ENCODE assay signal across 12 mouse cellular contexts in the genomic region with DNA sequence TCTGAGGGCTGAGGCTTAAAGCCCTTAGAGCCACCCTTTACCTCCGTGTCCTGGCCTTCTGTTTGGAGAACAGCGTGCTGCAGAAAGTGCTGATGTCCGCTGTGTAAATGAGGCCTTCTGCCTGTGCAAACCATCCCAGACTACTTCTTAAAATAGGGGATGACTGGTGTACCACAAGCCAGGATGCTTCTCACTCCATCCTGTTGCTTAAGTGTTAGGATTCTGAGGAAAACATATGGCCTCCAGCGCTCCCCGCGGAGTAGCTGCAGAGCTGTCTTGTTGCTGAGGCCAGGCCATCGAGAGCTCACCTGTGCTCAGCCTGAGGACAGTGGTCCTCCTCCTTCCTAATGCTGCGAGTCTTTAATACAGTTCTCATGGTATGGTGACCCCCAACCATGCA.
DNase-seq lines count a peak whose midpoint lies in the region.
"Had no signal": no experiment of that assay in that cellular context is flagged by ENCODE, and none has a peak within 500 bp of the region (broad histone marks: within the 10 kb centered on the region; RNA-seq: fewer than 3 reads in every experiment).

No protein-coding gene starts in this region.

- peak; percentile 49 for DNase-seq in cerebellum, adult 11-12 months
- no peak for DNase-seq in cerebellum, postnatal 4 days (ENCODE audit: low spot score in 2 of 2)
- peak; percentile 82 for DNase-seq in brain, adult 2 months (ENCODE audit: low read depth, low spot score)
- DNase-seq in cerebellum, adult 9-10 months: peak; percentile 50
- DNase-seq in telencephalon, adult 2 months (ENCODE audit: low read depth, low spot score): peak; percentile 34
- no peak for DNase-seq in retina, postnatal 1 day
- DNase-seq: adrenal gland, adult 2 months; adrenal gland, postnatal 36 days; gastrocnemius, postnatal 14 days; heart, adult 2 months; heart, postnatal 14 days; kidney, adult 2 months had no signal

Comparison
In these comparisons a context has a peak if more than half of its experiments do, and no peak if none do; other contexts are left out.
1. DNase-seq: peak in cerebellum, adult 11-12 months (single experiment), brain, adult 2 months (single experiment), cerebellum, adult 9-10 months (single experiment) and telencephalon, adult 2 months (single experiment); none in cerebellum, postnatal 4 days (0 of 2) and retina, postnatal 1 day (single experiment).